Mouse (Mus musculus) stomach, postnatal 0 days (tissue): Measurements from ENCODE around the gene Tgds. TPM values are rescaled to one million over a fixed set of nuclear protein-coding genes. Genes with fewer than 3 reads are reported as not detected.
A peak's percentile ranks its signal among the peaks of the same experiment; 100 is the strongest.

ENCODE experiments used
- ATAC-seq: fragments of 200-750 bp; cut with Nextera tagmentation; 2 replicates; pipeline ENCODE4 v1.8.0; 2017; ENCODE audit not compliant: low FRiP score, low TSS enrichment
- DNase-seq: peaks from one replicate; pipeline ENCODE4 v3.0.0-alpha.2; 2016; ENCODE audit warnings: low spot score
- H3K27ac ChIP-seq: fragments of 300-500 bp; sonication (generic); replicated peaks from 2 replicates; pipeline ENCODE4 v1.5.1; 2014; ENCODE audit warnings: mild to moderate bottlenecking, control low read depth
- H3K27me3 ChIP-seq: fragments of 300-500 bp; sonication (generic); 2 replicates; pipeline ENCODE4 v1.6.1; 2014; ENCODE audit warnings: low read length; ENCODE audit not compliant: control insufficient read depth, insufficient read depth
- H3K36me3 ChIP-seq: fragments of 300-500 bp; sonication (generic); 2 replicates; pipeline ENCODE4 v1.6.1; 2014; ENCODE audit warnings: low read length, mixed read lengths; ENCODE audit not compliant: control insufficient read depth, insufficient read depth
- H3K4me1 ChIP-seq: fragments of 300-500 bp; sonication (generic); replicated peaks from 2 replicates; pipeline ENCODE4 v1.6.1; 2014; ENCODE audit warnings: antibody characterized with exemption; ENCODE audit not compliant: control insufficient read depth, insufficient read depth
- H3K4me2 ChIP-seq: fragments of 300-500 bp; sonication (generic); replicated peaks from 2 replicates; pipeline ENCODE4 v1.6.1; 2014; ENCODE audit warnings: low read depth, mild to moderate bottlenecking, control low read depth, moderate library complexity
- H3K4me3 ChIP-seq: fragments of 300-500 bp; sonication (generic); 2 replicates; pipeline ENCODE4 v1.5.1; 2014; ENCODE audit warnings: low read depth, low read length, control low read depth
- H3K9ac ChIP-seq: fragments of 300-500 bp; sonication (generic); 2 replicates; pipeline ENCODE4 v1.6.1; 2014; ENCODE audit warnings: mild to moderate bottlenecking, low read length, control low read depth, mixed read lengths
- H3K9me3 ChIP-seq: fragments of 300-500 bp; sonication (generic); 2 replicates; pipeline ENCODE4 v1.6.1; 2016; ENCODE audit warnings: low read length; ENCODE audit not compliant: control insufficient read depth
- CTCF ChIP-seq: IDR thresholded peaks from 2 replicates; pipeline ENCODE4 v1.5.1; 2016; ENCODE audit warnings: antibody characterized with exemption, low read depth, mild to moderate bottlenecking, moderate library complexity
- EP300 ChIP-seq: optimal IDR thresholded peaks from 2 replicates; pipeline ENCODE3; 2016; ENCODE audit warnings: antibody characterized with exemption
- WGBS: fragments of 180-500 bp; shearing (Covaris S2); extraction: QIAGEN DNeasy Blood & Tissue Kit; methylation state at CpG from one replicate; pipeline ENCODE4 v1.1.7; 2014; 5-methylcytosine and 5-hydroxymethylcytosine counted together
- polyA plus RNA-seq: library from polyadenylated mRNA; unstranded; fragments of >200 nt; fragmentation: Nextera tagmentation; extraction: Ambion mirVana; gene quantifications from 2 replicates; pipeline ENCODE4 v1.2.1, GENCODE M21; 2015

Gene Tgds
- polyA plus RNA-seq, 1 experiment from 2014 or later: 21.5 TPM

DNA sequence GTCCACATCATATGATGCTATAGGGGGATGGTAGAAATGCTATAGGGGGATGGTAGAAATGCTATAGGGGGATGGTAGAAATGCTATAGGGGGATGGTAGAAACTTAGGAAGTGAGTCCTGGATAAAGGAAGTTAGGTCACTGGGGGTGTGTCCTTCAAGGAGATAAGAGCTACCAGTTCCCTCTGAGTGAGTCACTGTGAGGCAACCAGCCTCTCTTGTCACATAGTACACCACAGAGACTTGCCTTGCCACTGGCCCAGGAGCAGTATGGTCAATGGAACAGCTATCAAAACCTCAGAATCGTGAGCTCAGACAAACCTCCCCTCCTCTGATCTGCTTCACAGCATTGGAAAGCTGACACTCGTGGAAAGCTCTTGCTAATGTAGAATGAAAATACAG is 34.3 kb downstream of the Tgds start:
- DNase-seq (no peak), ATAC-seq (peak; percentile 92)
- no peak overlapping the region for H3K4me2 ChIP-seq
- no peaks in the 10 kb centered on the region for H3K9me3 ChIP-seq
- no peak overlapping the region for H3K27ac ChIP-seq
- H3K4me1 ChIP-seq: no peaks in the 10 kb centered on the region
- no peak overlapping the region for H3K9ac ChIP-seq
- no peaks in the 10 kb centered on the region for H3K36me3 ChIP-seq
- TF ChIP-seq EP300 (no peak), CTCF (no peak)
- H3K4me3 ChIP-seq: no peak overlapping the region
- H3K27me3 ChIP-seq: no peaks in the 10 kb centered on the region
- WGBS: 37% methylated on average over 2 of the region's 2 CpGs

GRCm38 (mm10) chr14:118089806-118090392 is 42.7 kb downstream of the Tgds start:
- DNase-seq: no peak
- Histone ChIP-seq H3K27ac (peak overlapping the region; percentile 91), H3K27me3 (no peaks in the 10 kb centered on the region), H3K9ac (peak overlapping the region; percentile 67), H3K4me1 (no peaks in the 10 kb centered on the region), H3K36me3 (no peaks in the 10 kb centered on the region), H3K4me3 (peak overlapping the region; percentile 77), H3K9me3 (no peaks in the 10 kb centered on the region), H3K4me2 (peak overlapping the region; percentile 77)
- ATAC-seq: peak; percentile 41
- 1% methylated on average over 18 of the region's 18 CpGs for WGBS
- TF ChIP-seq EP300 (no peak), CTCF (no peak)

- under 1% methylated on average over 44 of the region's 44 CpGs for WGBS
- peak overlapping the region; percentile 67 for H3K9ac ChIP-seq
Observed at GRCm38 (mm10) chr14:118089215-118089805, 43.2 kb downstream of the Tgds start.

GRCm38 (mm10) chr14:118088437-118089207 is 43.9 kb downstream of the Tgds start:
- DNase-seq (peak; percentile 64), ATAC-seq (peak; percentile 78)
- TF ChIP-seq CTCF: no peak
- TF ChIP-seq EP300: no peak
- Histone ChIP-seq H3K36me3 (no peaks in the 10 kb centered on the region), H3K9me3 (no peaks in the 10 kb centered on the region), H3K4me2 (peak overlapping the region; percentile 77), H3K9ac (peak overlapping the region; percentile 67), H3K27ac (peak overlapping the region; percentile 91), H3K27me3 (no peaks in the 10 kb centered on the region), H3K4me1 (no peaks in the 10 kb centered on the region), H3K4me3 (peak overlapping the region; percentile 77)
- 4% methylated on average over 22 of the region's 22 CpGs for WGBS

More at GRCm38 (mm10) chr14:118089215-118089805, 43.2 kb downstream of the Tgds start:
- peak overlapping the region; percentile 77 for H3K4me3 ChIP-seq
- DNase-seq (peak; percentile 92), ATAC-seq (peak; percentile 88)
- H3K36me3 ChIP-seq: no peaks in the 10 kb centered on the region
- H3K4me2 ChIP-seq: peak overlapping the region; percentile 77
- H3K9me3 ChIP-seq: no peaks in the 10 kb centered on the region
- H3K4me1 ChIP-seq: no peaks in the 10 kb centered on the region
- TF ChIP-seq CTCF: no peak
- TF ChIP-seq EP300: no peak
- peak overlapping the region; percentile 91 for H3K27ac ChIP-seq
- H3K27me3 ChIP-seq: no peaks in the 10 kb centered on the region

- DNase-seq (no peak), ATAC-seq (no peak)
- no peaks in the 10 kb centered on the region for H3K4me1 ChIP-seq
- H3K9me3 ChIP-seq: no peaks in the 10 kb centered on the region
- H3K27ac ChIP-seq: no peak overlapping the region
- no peak overlapping the region for H3K4me2 ChIP-seq
- no peak overlapping the region for H3K9ac ChIP-seq
- TF ChIP-seq EP300: no peak
- TF ChIP-seq CTCF: no peak
- H3K27me3 ChIP-seq: no peaks in the 10 kb centered on the region
- H3K4me3 ChIP-seq: no peak overlapping the region
- no peaks in the 10 kb centered on the region for H3K36me3 ChIP-seq
- 42% methylated on average over 5 of the region's 5 CpGs for WGBS
Observed at GRCm38 (mm10) chr14:118086271-118087035, 46.1 kb downstream of the Tgds start.
